Mouse (Mus musculus): ENCODE data around the gene Mak. TPM values are rescaled to one million over a fixed set of nuclear protein-coding genes. Genes with fewer than 3 reads are reported as not detected.

Mak gene
- total and polyA plus RNA-seq, 3 experiments, result not detected

DNA sequence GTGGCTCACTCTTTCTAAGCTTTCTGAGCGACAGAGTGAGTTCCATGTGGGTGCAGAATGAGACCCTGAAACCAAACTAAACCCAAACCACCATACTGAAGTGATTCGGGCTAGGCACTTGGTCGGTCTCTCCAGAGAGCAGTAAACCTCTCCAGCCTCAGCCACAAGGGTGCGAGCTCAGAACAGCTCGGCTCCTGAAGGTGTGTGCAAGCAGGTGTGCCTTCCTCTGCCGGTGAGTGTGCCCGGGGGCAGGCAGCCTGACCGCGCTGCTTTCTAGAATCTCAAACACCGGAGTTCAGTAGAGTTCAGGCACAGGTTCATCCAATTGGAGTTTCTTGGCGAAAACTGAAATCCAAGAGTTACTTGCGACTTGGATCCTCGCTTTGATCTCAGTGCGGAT lies 34.4 kb upstream of the Mak start, which contains the start of gene Sycp2l:
TSS of gene Sycp2l (plus strand) at position 368 of the 400 bp plus-strand sequence.
- DNase-seq (ENCODE audit: low read depth, low spot score), result no peak
- Histone ChIP-seq H3K4me1 (ENCODE audit: control insufficient read depth in 1 of 2, insufficient read depth in 2 of 2, low read length in 2 of 2) (no peaks in the 10 kb centered on the region), H3K4me3 (ENCODE audit: control insufficient read depth in 1 of 2, insufficient read depth in 1 of 2, low read depth in 2 of 2, low read length in 2 of 2) (no peak within 1 kb of the TSS), H3K9me3 (replicated peaks; ENCODE audit: insufficient read depth, low read length) (no peaks in the 10 kb centered on the region), H3K27ac (ENCODE audit: control insufficient read depth, low read depth, low read length) (no peak within 1 kb of the TSS), H3K27me3 (ENCODE audit: control insufficient read depth in 1 of 2, insufficient read depth in 2 of 2, low read length in 2 of 2) (peaks cover 4 to 8% of the 10 kb centered on the region in 2 experiments; a peak in 2 of 4 replicates), H3K36me3 (ENCODE audit: control insufficient read depth in 1 of 2, insufficient read depth in 2 of 2, low read length in 2 of 2) (no peaks in the 10 kb centered on the region), H3K9ac (ENCODE audit: control insufficient read depth, low read depth, low read length, poor library complexity, severe bottlenecking) (no peak within 1 kb of the TSS), H3K79me2 (ENCODE audit: control insufficient read depth, insufficient read depth, low read length, poor library complexity) (no peaks in the 10 kb centered on the region)
- TF ChIP-seq TCF12 (IDR thresholded peaks at IDR 0.05; ENCODE audit: low read depth, low read length) (no peak), TAL1 (IDR thresholded peaks at IDR 0.05; ENCODE audit: low read length) (no peak), POLR2AphosphoS5 (IDR thresholded peaks at IDR 0.05; ENCODE audit: borderline replicate concordance, low read depth, low read length) (no peak)

DNA sequence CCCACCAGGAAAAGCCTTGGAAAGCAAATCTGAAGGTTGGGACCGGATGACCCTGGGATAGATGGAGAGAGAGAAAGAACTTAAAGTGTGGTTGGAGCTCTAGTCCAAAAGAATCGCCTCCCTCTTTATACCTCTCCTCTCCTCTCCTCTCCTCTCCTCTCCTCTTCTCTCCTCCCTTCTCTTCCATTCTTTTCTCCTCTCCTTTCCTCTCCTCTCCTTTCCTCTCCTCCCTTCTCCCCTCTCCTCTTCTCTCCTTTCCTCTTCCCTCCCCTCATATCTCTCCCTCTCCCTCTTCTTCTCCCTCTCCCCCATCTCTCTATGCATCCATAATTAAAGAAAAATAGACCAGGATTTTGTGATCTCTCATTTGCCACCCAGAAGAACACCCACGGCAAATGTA lies 31.4 kb upstream of the Mak start, which contains the start of gene Gcm2:
TSS of gene Gcm2 (minus strand) at position 101 of the 400 bp plus-strand sequence.
- no peak for DNase-seq (ENCODE audit: low read depth, low spot score)
- TF ChIP-seq GATA1 (IDR thresholded peaks at IDR 0.05; ENCODE audit: low read depth, low read length) (no peak), POLR2AphosphoS2 (IDR thresholded peaks at IDR 0.05; ENCODE audit: low read length) (no peak)
- no peaks in the 10 kb centered on the region for H3K4me1 ChIP-seq (ENCODE audit: control insufficient read depth in 1 of 2, insufficient read depth in 2 of 2, low read length in 2 of 2)
- no peaks in the 10 kb centered on the region for H3K79me2 ChIP-seq (ENCODE audit: control insufficient read depth, insufficient read depth, low read length, poor library complexity)
- no peak within 1 kb of the TSS for H3K4me3 ChIP-seq (ENCODE audit: control insufficient read depth in 1 of 2, insufficient read depth in 1 of 2, low read depth in 2 of 2, low read length in 2 of 2)
- H3K36me3 ChIP-seq (ENCODE audit: control insufficient read depth in 1 of 2, insufficient read depth in 2 of 2, low read length in 2 of 2), result no peaks in the 10 kb centered on the region
- no peak within 1 kb of the TSS for H3K27ac ChIP-seq (ENCODE audit: control insufficient read depth, low read depth, low read length)
- no peaks in the 10 kb centered on the region for H3K9me3 ChIP-seq (replicated peaks; ENCODE audit: insufficient read depth, low read length)
- no peak within 1 kb of the TSS for H3K9ac ChIP-seq (ENCODE audit: control insufficient read depth, low read depth, low read length, poor library complexity, severe bottlenecking)
- peaks cover 4 to 6% of the 10 kb centered on the region in 2 experiments; a peak in 2 of 4 replicates for H3K27me3 ChIP-seq (ENCODE audit: control insufficient read depth in 1 of 2, insufficient read depth in 2 of 2, low read length in 2 of 2)

DNA sequence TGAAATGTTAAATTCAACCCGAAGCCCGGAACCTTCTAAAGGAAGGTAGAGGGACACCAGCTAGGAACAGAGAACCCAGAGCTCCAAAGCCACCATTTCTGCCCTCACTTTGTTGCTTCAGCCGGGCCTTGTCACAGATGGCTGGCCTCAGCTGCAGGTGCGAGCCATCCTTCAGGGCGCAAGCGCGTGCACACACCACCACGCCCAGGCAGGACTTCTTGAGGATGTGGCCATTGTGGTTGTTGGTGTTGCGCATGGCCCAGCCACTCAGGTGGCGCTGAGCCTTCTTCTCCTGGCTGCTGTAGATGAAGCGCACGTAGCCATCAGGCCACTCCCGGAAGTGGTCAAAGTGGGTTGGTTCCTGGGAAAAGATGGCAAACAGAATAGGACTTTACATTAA lies 26.0 kb upstream of the Mak start:
- Histone ChIP-seq H3K79me2 (ENCODE audit: control insufficient read depth, insufficient read depth, low read length, poor library complexity) (no peaks in the 10 kb centered on the region), H3K9ac (ENCODE audit: control insufficient read depth, low read depth, low read length, poor library complexity, severe bottlenecking) (no peak overlapping the region), H3K27me3 (ENCODE audit: control insufficient read depth in 1 of 2, insufficient read depth in 2 of 2, low read length in 2 of 2) (peaks cover under 1 to 4% of the 10 kb centered on the region in 2 experiments; a peak in 2 of 4 replicates), H3K9me3 (replicated peaks; ENCODE audit: insufficient read depth, low read length) (no peaks in the 10 kb centered on the region), H3K27ac (ENCODE audit: control insufficient read depth, low read depth, low read length) (no peak overlapping the region), H3K36me3 (ENCODE audit: control insufficient read depth in 1 of 2, insufficient read depth in 2 of 2, low read length in 2 of 2) (peaks cover 0 to 3% of the 10 kb centered on the region in 2 experiments; a peak in 1 of 4 replicates), H3K4me1 (ENCODE audit: control insufficient read depth in 1 of 2, insufficient read depth in 2 of 2, low read length in 2 of 2) (0 out of 4 replicates have a peak, but pooled peaks cover 0 to 6% of the 10 kb centered on the region in 2 experiments), H3K4me3 (ENCODE audit: control insufficient read depth in 1 of 2, insufficient read depth in 1 of 2, low read depth in 2 of 2, low read length in 2 of 2) (no peak overlapping the region)
- no peak for DNase-seq (ENCODE audit: low read depth, low spot score)
- TF ChIP-seq TCF12 (IDR thresholded peaks at IDR 0.05; ENCODE audit: low read depth, low read length) (no peak), MXI1 (IDR thresholded peaks at IDR 0.05; ENCODE audit: low read depth, low read length) (no peak), JUND (IDR thresholded peaks at IDR 0.05; ENCODE audit: low read depth, low read length) (no peak)

Data from MEL (cell line).